Mouse (Mus musculus) gastrocnemius, postnatal 4 days (tissue): ENCODE measurements around the gene Myl10. TPM values are rescaled to one million over a fixed set of nuclear protein-coding genes. Genes with fewer than 3 reads are reported as not detected.
"Not testable (repeated sequence)": the region's sequence is repeated elsewhere in the genome, so short reads cannot be mapped to it uniquely, and the experiment has no call there.

Experiments
- DNase-seq, 2 experiments: peaks; one replicate each; pipeline ENCODE4 v3.0.0; 2021 to 2022; ENCODE audit warnings: low spot score in 2 of 2, mixed read lengths in 2 of 2
- total RNA-seq, 2 experiments: library from RNA; stranded (reverse); gene quantifications; 2 replicates each; pipeline ENCODE4 v1.2.3; 2021

Gene Myl10
- total RNA-seq, 2 experiments from 2014 or later: 7.8 to 8.1 TPM

DNA sequence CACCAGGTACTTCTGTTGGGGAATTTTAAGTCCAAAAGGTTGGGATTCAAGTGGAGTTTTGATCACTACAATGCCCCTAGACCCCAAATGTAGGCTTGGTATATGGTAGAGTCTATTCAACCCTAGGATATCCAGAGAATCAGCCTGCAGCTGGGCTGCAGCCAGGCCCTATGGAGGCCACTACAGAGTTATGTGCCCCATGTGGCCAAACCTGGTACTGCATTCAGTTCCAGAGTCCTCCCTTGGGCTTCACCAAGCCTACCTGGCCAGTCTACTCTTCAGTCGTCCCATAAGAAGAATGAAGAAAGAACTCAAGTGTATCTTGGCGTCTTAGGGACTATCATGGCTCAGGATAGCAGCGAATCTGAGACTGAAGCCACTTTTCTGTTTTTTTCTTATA, 10.8 kb downstream of the Myl10 start:
- DNase-seq: peak; percentile 57 to 68

DNA sequence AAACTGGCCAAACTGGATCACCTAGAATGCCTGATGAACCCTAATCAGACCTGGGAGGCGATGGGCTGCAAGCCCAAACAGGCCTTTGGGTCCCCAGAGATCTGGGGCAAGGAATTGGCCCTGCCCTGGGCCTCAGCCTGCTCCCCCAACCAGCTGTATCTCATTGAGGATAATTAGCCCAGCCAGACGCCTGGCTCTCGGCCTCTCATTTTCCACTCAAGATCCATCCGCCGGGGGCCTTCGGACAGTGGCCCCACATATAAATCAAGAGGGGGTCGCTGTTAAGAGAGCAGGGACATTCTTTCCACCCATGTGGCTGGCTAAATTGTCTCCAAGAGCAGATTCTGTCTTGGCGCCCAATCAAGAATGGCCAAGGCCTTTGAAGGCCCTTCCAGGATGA, 11.2 kb downstream of the Myl10 start:
- DNase-seq: no peak

DNA sequence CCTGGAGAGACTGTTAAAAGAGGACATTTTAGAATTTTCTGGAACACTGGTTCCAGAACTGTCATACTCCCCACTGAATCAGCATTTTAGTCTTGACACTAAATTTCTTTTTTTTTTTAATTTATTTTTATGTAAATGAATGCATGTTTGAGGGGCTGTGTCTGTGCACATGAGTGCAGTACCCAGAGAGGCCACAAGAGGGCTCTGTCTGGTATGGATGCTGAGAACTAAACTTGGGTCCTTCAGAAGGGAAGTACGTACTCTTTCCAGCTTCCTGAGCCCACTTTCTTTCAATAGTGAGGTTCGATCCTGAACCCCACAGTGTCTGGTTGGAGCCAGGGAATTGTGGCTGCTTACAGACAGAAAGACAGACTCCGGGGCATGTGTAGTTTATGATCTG, 12.6 kb downstream of the Myl10 start:
- no peak for DNase-seq

DNA sequence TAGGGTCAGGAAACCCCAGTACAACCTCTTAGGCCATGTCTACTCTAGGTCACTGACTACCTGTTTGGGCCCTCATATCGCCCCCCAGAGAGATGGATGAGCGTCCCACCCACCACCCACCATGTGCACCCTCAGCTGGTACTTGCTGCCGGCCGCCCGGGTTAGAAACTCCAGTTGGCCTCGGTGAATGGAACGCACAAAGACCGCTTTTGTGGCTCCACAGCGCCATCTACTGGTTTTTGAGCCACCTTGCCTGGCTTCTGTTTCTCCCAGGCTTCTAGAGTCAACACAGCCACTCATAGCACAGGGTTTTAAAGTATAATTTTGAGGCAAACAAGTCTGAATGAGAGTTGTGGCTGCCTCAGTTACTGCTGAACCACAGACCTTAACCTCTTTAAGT, 13.9 kb downstream of the Myl10 start:
- peak; percentile 51 to 75 for DNase-seq

DNA sequence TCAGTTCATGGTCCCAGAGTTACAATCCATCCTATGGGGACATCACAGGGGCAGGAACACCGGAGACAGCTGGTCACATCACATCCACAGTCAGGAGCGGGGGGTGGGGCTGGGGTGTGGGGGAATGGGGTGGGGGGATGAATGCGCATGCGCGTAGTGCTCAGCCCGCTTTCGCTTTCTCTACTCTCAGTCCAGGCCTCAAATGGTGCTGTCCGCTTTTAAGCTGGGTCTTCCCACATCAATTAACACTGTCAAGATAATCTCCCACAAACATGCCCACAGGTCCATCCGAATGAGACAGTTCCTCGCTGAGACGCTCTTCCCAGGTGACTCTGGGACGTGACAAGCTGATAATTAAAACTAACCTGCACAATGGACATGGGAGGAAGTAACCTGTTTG, 15.2 kb downstream of the Myl10 start:
- no peak for DNase-seq

DNA sequence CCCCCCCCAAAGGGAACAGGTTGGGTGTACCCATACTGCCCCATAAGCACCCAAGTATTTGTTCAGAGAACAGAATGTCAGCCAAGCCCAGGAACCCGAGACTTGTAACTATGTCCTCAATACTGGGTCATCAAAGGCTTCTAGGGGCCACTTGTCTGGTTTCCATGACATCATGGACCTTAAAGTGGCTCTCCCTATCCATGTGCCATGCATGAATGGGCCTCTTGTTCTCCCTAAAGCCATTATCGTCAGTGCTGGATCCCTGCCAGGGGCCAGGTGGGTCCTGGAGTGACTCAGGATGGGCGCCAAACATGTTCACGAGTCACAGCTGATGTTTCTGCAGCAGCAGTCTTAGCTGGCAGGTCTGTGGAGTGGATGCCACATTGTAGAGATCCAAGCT, 17.8 kb downstream of the Myl10 start:
- DNase-seq: no peak

DNA sequence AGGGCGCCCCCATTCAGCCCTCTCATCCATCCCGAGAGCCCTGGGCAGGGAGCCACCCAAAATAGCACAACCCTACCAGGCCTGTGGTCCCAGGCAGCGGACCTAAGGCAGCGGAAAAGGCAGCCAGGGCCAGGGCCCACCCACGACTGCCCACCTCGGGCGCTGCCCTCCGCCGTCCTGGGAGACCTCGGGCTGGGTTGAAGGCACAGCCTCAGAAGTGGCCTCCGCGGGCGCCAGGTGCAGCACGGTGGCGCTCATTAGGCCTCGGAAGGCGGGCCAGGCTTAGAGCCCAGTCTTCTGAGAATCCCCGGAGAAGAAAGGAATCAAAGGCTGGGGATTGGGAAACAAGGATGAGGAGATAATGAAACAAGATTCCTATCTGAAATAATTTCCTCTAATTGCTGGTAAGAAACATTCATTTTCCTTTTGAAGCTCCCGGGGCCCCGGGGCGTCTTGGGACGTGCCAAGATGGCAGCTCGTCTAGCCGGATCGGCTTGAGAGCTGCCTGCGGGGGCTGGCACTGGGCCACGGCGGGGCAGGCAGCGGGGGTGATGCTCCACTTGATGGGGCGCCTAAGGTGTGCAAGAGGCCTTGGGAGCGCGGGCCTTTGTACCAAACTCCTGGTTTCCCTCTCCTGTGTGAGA, 21.4 kb downstream of the Myl10 start:
- no peak for DNase-seq

DNA sequence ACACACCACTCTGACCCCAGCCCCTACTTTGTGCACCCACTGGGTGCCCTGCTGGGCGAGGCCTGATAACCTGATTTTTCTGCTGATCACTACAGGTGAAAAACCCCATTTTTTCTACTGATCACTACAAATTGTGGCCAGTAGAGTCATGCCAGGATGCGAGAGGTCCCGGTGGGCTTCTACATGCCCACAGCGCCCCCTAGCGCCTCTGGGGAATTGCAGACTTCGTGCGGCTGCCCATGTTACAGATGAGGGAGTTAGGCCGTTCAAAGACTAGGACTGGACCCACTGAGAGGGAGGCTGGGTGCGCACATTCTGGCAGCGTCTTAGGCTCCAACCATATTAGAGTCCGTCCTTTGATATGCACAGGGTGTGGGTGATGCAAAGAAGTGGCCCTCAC, 21.9 kb downstream of the Myl10 start:
- no peak for DNase-seq

DNA sequence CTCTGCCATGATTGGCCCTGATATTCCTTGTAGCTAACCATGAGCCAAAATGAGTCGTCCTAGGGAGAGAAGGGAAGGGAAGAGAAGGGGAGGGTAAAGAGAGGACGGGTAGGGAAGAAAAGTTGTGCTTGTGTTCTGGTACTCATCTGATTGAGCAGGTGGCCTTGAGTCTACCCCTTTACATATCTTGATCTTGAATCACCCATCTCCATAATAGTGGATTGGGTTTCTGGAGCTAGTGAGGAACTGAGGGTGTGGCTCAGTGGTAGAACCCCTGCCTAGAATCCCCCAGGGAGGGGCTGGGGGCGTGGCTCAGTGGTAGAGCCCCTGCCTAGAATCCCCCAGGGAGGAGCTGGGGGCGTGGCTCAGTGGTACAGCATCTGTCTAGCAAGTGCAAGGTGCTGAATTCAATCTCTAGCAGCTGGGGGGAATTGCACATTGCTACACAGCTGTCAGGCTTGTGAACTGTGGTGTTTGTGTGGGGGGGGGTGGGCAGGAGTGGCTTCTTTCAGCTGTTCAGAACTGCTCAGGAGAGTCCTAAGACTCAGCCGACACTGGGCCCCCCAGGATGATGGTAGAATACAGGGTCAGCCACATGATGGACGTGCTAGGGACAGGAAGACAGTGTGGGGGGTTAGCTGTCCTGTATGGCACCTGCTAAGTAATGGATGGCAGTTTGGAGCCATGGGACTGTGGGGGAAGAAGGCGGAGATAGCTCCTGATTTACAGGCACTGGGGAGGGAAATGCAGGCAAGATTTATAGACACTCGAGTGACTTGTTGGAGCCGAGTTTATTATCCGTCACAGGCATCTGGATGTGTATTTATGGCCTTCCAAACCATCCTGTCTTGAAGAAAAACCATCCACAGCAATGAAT, 24.0 kb downstream of the Myl10 start:
- DNase-seq: no peak

DNA sequence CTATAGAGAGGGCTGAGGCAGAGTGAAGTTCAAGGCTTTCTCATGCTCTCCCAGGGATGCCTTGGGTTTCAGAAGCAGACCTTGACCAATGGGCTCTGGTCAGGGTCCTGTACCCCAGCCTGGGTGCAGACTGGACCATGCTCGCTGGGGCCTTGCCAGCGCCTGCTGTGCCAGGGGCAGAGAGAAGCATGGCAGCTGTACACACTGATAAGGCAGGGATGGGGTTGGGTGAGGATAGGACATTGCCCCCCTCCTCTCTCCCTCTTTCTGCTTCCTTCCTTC, 24.6 kb downstream of the Myl10 start:
- DNase-seq: no peak

DNA sequence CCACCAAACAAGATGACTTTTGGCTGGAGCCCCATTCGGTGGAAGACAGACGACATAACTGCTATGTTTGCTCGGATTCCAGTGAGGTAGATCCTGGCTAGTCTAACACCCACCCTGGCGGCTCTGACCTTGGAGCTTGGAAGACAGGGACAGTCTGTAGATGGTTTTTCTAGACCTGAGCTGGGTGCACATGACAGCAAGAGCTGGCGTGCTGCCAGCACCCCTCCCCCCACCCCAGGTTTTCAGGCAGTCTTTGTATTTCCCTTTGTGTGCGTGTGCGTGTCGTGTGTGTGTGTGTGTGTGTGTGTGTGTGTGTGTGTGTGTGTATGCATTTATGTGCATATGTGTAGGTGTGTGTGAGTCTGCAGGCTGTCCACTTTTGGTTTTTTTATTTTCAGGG, 25.7 kb downstream of the Myl10 start:
- DNase-seq: no peak

DNA sequence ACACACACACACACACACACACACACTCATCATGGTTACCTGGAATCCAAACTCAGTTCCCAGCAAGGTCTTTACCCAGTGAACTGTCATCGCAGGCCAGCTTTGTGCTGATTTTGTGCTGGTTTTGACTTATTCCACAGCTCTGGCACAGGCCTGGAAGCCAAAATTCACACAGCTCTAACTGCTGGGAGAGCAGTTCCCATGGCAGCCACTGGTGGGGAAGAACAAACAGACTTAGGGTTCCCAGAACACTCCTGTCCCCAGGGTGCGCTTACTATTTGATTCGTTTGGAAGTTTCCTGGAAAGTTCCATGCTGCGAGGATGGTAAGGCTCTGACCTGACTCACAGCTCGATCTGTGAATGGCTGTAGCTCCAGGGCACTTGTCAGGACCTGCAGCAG, 28.6 kb downstream of the Myl10 start:
- DNase-seq: no peak

DNA sequence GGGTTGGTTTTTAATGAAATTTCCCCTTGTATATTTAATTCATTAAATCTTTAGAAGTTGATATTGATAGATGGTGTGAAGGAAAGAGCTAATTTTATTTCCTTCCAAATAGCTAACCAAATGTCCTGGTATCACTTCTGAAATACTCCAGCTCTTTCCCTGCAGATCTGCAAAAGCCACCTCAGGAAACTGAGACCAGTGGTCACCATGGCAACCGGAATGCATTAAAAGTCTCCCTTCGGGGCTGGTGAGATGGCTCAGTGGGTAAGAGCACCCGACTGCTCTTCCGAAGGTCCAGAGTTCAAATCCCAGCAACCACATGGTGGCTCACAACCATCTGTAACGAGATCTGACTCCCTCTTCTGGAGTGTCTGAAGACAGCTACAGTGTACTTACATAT, 33.3 kb downstream of the Myl10 start:
- DNase-seq: not testable (repeated sequence)

DNA sequence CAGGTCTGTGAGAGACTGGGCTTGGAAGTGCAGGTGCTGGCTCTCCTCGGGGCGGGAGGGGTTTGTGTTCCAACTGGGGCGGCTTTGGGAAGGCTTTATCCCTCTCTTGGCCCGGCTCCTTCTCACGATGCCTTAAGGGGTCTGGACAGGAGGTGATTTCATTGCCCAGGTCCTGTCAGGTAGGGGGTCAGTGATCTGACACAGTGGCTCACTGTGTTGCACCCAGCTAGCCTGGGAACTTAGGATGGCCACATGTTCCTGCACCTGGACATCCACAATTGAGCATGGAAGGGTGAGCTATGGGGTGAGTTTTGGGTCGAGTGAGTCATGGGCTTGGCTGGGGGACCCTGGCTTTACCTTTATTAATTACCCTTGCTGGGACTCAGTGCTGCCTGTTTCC, 46.0 kb downstream of the Myl10 start:
- DNase-seq: no peak

DNA sequence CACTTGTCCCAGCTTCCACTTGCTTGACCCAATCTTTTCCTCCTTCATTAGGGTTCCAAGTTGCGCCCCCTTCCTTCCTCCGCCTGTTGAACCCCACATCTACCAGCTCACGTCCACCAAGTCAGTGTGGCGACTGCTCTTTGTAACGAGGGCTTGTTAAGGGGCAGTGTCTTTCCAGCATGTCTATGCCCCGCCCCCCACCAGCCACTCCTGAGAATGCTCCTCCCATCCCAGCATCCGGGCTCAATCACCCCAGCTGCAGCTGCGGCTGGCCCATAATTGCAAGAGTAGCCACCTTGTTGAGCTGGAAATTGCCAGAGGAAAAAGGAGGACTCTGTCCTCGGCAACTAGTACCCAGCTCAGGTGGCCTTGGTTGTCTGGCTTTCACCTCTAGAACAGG, 53.6 kb downstream of the Myl10 start:
- no peak for DNase-seq

Other genes with a start within 250 kb of the Myl10 start
- gene Cux1, start 125.7 kb upstream of the Myl10 start, total RNA-seq: 100 to 1,000 TPM; 118 to 123 TPM
- gene Col26a1, start 190.1 kb downstream of the Myl10 start, total RNA-seq: 10 to 100 TPM; 51.4 to 54.9 TPM
- gene Ift22, start 215.0 kb downstream of the Myl10 start, total RNA-seq: 10 to 100 TPM; 11.7 to 13.8 TPM